Mouse (Mus musculus): Measurements from ENCODE around the gene Plekhd1.

Gene Plekhd1

GRCm38 (mm10) chr12:80692269-80692972 lies at the start of gene Plekhd1:
TSS of gene Plekhd1 (plus strand) at chr12:80692591.
- DNase-seq (ENCODE audit: low spot score), result peak; percentile 30

DNA sequence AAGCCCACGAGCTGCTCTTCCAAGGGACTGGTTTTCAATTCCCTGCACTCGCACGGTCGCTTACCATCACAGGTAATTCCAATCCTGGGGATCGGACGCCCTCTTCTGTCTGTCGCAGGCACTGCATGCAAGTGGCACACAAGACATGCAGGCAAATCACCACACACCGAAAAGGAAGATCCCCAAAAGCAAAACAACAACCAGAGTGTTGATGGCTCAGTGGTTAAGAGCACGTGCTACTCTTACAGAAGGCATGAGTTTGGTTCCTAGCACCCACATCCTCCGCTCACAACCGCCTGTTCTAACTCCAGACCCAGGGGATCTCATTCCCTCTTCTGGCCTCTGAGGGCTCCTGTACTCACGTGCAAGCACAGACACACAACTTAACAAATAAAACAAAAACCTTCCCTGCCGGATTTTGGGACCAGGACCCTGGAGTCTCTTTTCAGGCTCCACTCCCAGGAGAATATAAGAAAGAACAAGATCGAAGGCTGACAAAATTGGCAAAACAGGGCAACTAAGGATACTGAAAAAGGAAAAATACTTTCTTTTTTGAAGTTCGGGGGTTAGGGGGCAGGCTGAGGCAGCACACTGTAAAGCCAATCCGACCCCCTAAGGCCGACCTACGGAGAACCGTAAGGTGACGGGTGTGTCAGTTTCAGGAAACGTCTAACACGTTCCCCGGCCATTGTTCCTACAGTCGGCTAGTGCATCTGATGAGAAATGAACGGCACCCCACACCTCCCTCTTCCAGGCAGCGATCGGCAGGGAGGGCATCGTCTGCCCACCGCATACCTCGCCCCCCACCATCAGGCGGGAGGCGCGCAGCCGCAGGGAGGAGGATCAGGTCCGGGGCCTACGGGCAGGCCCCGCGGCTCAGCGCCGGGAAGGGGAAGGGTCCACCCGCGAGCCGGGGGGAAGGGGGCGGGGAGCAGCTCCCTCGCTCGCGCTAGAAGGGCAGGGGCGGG lies 49.4 kb upstream of the Plekhd1 start:
- DNase-seq (ENCODE audit: low spot score), result peak; percentile 26

GRCm38 (mm10) chr12:80643693-80644505 lies 48.5 kb upstream of the Plekhd1 start, which contains the start of the genes Slc39a9 and Erh:
TSS of gene Slc39a9 (plus strand) at chr12:80643883.
TSS of gene Erh (minus strand) at chr12:80644341.
- peak; percentile 92 for DNase-seq (ENCODE audit: low spot score)

DNA sequence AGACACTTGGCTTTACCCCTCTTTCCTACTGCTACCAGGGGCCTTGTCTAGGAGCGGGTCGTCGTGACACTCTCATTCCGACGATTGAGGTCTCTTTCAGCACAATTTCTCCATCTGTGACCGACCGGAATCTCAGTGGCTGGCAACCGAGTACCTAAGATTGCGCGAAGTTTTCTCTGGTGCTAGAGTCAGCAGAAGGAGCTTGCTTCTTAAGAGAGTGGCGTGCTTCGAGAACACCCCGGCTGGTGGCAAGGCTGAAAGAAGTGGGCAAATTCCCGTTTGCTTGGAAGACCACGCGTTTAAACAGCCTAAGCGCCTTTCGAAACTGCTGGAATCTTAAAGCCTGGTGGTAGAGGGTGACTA lies 47.9 kb upstream of the Plekhd1 start:
- no peak for DNase-seq (ENCODE audit: low spot score)

DNA sequence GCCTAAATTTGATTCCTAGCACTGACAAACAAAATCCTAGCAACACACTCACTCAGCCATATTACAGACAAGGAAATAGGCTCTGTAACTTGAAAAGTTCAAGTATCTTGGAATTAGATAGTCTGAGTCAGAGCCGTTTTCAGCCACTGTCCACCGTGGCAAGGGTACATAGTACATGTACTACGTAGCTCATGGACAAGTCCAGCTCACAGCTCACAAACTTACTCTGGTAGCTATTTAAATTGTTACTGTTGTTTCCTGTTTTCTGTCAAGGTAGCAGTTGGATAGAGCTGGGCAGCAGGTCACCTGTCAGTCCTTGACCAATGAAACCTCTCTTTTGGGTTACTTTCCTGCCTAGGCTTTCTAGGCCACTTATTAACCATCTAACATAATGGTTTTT lies 46.0 kb upstream of the Plekhd1 start:
- DNase-seq (ENCODE audit: low spot score), result no peak

- DNase-seq (ENCODE audit: low spot score), result no peak
Measured at GRCm38 (mm10) chr12:80653951-80654658, 38.3 kb upstream of the Plekhd1 start.

DNA sequence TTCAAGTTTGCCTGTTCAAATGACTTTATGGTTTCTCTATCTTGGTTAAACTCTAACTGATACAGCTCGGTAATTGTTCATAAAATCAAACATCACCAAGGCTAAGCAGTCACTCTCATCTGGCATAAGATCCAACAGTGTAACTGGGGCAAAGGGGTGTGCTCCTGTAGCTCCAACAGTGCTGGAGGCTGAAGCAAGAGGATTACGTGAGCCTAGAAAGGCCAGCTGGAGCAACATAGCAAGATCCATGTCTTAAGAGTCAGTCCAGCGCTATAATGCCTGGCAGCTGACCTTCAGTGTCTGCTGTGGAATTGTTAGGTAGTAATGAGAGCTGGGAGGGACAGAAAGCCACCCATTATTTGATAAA lies 37.7 kb upstream of the Plekhd1 start:
- DNase-seq (ENCODE audit: low spot score), result no peak

DNA sequence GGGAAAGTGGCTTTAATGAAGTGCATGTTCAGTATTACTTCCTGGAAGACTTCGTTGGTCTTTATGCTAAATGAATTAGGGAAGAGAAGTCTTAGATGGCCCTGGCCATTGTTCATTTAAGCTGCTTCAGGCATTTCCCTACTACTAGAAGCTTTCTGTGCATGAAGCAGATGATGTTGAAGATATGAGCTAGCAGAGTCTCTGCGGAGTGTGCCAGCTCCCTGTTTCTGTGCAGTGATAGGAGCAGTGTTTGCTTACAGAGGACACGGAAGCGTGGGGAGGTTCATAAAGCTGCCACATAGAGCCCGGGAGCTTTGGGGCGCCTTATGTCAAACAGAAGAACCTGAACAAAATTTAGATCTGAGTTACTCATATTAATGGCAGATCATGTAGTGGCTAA lies 33.7 kb upstream of the Plekhd1 start:
- DNase-seq (ENCODE audit: low spot score), result no peak

GRCm38 (mm10) chr12:80662322-80662721 lies 30.1 kb upstream of the Plekhd1 start:
- no peak for DNase-seq (ENCODE audit: low spot score)

GRCm38 (mm10) chr12:80663935-80664334 lies 28.5 kb upstream of the Plekhd1 start:
- DNase-seq (ENCODE audit: low spot score), result no peak

DNA sequence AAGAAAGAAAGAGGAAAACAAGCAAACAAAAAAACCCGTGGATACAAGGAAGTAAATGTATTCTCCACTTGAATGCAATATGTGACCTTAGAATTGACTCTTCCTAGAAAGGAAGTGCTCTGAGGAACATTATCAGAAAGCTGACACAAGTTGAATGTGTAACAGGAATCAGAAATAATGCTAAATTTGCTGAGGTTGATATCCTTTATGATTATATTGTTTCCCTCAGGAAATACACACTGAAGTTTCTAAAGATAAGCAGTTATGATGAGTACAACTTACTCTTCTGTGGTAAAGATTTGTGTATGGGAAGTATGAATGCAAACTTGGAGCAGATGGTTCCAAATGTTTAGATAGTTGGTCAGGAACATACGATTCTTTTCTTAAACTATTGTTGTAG lies 24.0 kb upstream of the Plekhd1 start:
- DNase-seq (ENCODE audit: low spot score), result no peak

DNA sequence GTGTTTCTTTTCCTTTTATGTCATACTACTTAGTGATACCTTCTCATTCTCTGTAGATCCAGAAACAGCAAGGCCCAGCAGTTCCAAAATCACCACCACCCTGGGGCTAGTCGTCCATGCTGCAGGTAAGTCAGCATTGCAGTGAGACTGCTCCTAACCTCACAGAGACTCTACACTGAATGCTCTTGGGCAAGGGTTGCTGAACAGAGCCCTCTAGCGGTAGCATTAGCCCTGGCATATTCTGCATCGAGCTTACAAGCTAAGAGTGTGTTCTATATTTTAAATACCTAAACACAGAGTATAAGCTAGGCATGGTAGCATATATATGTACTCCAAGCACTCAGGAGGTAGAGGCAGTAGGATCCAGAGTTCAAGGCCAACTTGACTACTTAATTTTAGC lies 19.2 kb upstream of the Plekhd1 start:
- DNase-seq (ENCODE audit: low spot score), result peak; percentile 27

- DNase-seq (ENCODE audit: low spot score), result no peak
Measured at GRCm38 (mm10) chr12:80681340-80681739, 11.1 kb upstream of the Plekhd1 start.

GRCm38 (mm10) chr12:80683554-80683953 lies 8.8 kb upstream of the Plekhd1 start:
- DNase-seq (ENCODE audit: low spot score), result no peak

DNA sequence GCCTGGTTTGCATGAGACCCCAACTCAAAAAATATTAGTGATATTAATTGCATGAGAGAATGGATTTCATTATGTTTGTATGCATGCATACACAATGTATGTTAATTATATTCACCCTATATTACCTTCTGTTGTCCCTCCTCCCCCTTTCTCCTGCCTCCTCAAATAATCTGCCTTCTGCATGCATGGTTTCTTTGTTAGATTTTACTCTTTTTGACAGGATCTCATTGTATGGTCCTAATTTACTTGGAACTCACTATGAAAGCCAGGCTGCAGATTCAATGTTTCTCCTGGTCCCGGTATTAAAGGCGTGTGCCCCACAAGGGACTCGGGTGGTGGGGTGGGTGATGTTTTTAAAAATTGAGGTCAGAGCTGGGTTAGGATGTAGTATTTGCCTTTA lies 8.1 kb upstream of the Plekhd1 start:
- no peak for DNase-seq (ENCODE audit: low spot score)

DNA sequence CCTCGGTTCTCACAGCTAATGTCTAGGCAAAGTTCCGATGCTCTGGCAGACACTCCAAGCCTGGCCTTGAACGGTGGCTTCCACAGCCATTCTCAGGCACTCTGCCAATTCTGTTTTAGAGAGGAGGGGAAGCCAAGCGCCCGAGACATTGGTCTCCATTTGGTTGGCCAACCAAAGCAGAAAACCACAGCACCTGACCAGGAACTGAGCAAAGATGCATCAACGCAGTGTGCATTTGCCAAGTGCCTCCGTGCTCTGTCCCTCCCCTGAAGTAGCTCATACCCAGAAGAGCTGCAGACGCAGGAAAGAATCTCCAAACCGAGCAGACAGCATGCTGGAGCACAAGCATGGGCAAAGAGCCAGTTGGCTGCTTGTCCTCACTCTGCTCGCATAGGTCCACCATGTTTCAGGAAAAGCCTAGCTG lies 4.6 kb upstream of the Plekhd1 start:
- DNase-seq (ENCODE audit: low spot score), result no peak

DNA sequence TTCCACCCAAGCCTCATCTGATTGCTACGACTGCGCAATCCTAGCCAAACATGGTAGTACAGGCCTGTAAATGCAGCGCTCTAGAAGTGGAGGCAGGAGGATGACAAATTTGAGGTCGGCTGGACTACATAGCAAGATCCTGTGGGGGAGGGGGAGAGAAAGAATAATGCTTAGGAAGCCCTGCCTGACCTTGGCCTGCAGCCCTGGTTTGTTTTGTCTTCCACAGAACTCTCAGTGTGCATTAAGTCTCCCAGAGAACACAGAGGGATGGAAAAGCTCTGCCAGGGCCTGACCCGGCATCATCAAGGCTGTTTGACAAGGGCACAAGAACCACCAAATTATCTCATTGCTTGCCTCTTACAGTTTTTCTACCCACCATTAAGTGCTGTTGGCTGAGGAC lies 2.7 kb upstream of the Plekhd1 start:
- DNase-seq (ENCODE audit: low spot score), result no peak

GRCm38 (mm10) chr12:80691671-80692091 lies 710 bp upstream of the Plekhd1 start:
- no peak for DNase-seq (ENCODE audit: low spot score)

- DNase-seq (ENCODE audit: low spot score), result no peak
Measured at GRCm38 (mm10) chr12:80693700-80694099, 1.3 kb downstream of the Plekhd1 start.

DNA sequence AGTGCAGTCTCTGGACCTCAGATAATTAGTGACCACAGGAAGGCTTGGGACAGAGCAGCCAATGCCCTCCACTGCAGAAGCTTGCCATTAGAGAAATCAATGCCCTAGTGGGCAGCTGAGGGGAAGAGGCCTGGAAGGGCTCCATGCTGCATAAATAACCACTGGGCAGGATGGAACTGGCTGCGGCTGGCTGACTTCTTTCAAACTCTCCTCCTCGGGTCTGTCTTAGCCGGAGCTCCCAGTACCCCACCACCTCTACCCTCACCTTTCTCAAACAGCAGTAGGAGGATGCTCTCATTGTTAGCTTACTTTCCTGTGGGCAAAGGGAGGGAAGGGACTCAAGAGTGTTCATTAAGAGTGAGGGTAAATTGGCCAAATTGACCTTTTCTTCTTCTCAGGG lies 2.6 kb downstream of the Plekhd1 start:
- DNase-seq (ENCODE audit: low spot score), result no peak

DNA sequence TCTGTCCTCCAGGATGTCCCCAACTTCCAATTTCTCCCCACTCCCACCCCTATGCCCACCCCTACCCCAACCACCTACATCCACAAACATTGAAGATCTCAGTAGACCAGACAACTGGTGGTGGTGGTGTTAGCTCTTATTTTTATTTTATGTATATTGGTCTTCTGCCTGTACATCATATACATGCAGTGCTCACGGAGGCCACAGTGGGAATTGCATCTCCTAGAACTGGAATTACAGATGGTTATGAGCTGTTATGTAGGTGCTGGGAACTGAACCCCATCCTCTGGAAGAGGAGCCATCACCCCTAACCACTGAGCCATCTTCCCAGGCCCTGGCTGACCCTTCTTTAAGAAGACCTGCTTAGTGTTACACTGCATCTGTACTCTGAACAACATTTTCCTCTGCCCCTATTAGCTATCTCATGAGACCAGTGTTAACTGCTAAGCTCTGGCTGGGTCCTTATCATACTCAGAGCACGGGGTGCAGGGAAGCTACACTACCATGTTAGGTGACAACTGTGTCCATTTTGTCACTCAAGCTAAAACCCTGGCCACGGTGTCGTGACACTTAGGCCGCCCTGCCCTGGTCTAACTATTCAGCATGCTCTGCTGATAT lies 6.2 kb downstream of the Plekhd1 start:
- DNase-seq (ENCODE audit: low spot score), result no peak
